Mouse (Mus musculus) thymus, postnatal 14 days (tissue): ENCODE results near the gene Tmem143.

Source experiments
- DNase-seq: peaks from one replicate; pipeline ENCODE4 v3.0.0; 2021

Gene Tmem143

GRCm38 (mm10) chr7:45892651-45893050 lies 4.1 kb upstream of the Tmem143 start:
- DNase-seq = no peak

- DNase-seq = no peak
These were observed 717 bp upstream of the Tmem143 start for GRCm38 (mm10) chr7:45895931-45896516.

- peak; percentile 62 for DNase-seq
These were observed 567 bp downstream of the Tmem143 start for GRCm38 (mm10) chr7:45897258-45897757.

GRCm38 (mm10) chr7:45898125-45898524 lies 1.4 kb downstream of the Tmem143 start:
- DNase-seq = peak; percentile 65

DNA sequence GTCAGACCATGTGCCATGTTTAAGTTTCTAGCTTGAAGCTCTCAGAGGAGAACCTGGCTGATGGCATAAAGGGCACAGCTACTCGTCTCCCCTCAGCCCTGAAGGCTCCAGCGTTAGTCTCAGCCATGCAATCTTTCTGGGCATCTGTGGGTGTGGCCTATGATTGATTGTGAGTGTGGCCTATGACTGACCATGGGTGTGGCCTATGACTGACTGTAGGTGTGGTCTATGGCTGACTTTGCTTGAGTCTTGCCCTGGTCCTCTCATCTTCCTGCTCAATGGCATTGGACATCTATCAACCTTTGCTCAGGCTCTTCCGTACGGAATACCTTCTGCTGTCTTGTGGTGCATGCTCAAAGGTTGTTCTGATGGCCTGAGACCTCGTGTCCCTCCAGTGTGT lies 4.8 kb downstream of the Tmem143 start:
- DNase-seq = no peak

GRCm38 (mm10) chr7:45902481-45903002 lies 5.8 kb downstream of the Tmem143 start:
- DNase-seq = no peak

- DNase-seq = no peak
These were observed 9.9 kb downstream of the Tmem143 start for GRCm38 (mm10) chr7:45906622-45907021.

DNA sequence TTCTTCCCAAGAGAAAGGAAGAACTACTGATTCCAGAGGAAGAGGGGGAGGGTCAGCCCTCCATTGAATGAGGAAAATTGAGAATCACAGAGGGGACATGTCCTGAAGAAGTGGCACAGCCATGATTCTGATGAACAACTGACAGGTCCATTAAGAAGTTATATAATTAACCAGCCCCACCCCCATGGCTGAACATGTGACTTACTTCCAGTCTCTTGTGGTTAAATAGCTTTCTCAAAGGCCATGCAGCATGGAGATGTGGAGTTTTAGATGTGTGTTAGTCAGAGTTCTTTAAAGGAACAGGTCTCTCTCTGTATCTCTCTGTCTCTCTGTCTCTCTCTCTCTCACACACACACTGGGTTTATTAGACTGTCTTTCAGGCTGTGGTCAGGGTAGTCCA lies 11.6 kb downstream of the Tmem143 start:
- no peak for DNase-seq

- no peak for DNase-seq
These were observed 12.4 kb downstream of the Tmem143 start for GRCm38 (mm10) chr7:45909145-45909544.

GRCm38 (mm10) chr7:45914067-45914466 lies 17.3 kb downstream of the Tmem143 start:
- peak; percentile 23 for DNase-seq

DNA sequence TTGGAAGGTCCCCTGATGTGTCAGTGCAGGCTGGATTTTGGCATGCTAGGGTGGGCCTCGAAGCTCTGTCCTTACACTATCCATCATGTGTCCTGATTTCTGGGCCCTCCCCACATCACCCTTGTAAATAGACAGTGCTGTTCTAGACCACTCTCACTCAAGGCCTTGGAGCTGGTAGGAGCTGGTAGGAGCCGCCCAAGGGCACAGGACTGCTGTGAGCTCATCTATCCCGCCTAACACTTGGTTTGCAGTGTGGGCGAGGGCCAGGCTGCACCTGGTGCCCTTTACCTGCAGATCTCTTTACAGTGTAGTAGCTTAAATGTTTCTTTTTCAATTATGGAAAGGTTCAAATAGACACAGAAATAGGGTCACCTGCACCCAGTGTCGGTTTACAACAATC lies 18.3 kb downstream of the Tmem143 start:
- no peak for DNase-seq

DNA sequence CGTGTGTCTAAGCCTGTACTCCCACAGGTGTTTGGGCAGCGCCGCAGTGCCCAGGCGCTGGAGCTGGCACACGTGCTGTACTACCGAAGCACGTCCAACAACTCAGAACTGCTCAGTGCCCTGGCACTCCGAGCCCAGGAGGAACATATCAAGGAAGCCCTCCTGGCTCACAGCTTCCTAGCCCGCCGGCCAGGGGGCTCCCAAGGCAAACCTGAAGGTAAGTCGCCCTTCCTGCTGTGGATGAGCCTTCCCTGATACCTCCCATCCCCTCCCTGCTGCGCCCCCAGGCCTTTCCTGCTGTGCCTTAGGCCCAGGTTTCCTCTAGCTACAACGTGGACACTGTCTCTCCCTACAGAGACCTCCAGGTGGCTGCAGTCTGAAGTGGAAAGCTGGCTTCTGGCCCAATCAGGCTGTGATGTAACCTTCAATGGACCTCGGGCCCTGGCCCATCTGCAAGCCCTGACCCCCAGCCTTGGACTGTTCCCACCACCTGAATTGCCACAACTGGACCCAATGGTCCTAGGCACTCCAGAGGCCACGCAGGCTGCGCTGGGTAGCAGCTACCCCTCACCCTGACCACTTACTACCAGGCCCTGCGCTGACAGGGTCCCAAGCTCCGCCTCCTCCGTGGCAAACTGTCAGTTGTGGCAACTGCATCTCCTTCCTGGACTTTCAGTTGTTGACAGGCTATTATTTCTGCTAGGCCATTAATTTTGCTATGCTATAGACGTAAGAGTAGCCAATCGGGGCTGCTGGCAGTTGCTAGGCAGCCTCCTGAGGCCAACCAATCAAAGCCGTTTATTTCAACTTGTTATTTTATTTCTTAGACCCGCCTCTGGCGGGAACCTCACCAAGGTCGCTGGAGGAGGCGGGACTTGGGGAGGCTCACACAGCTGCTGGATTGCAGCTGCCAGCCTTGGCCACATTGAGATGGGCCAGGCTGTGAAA lies 19.6 kb downstream of the Tmem143 start:
- DNase-seq = peak; percentile 91

- DNase-seq = no peak
These were observed 20.4 kb downstream of the Tmem143 start for GRCm38 (mm10) chr7:45917004-45917704.

DNA sequence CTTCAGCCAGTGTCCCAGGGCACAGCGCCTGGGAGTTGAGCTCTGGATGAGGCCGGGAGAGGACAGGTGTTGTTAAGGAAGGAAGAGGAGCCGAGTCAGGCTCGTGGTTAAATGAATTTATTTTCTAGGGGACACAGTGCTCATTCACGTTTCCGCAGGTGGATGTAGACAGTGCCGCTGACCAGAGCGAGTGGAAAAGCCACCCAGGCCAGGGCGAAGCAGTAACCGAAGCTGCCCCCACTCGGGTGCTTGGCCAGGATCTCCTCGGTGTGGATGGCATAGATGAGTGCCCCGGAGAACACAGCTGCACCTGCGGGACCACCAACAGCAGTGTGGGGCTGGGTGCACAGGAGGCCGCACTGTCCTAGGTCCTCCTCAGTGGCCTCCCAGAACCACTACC lies 21.2 kb downstream of the Tmem143 start:
- DNase-seq = no peak

GRCm38 (mm10) chr7:45919083-45919671 lies 22.4 kb downstream of the Tmem143 start:
- peak; percentile 45 for DNase-seq

- DNase-seq = peak; percentile 21
These were observed 23.0 kb downstream of the Tmem143 start for GRCm38 (mm10) chr7:45919761-45920160.

DNA sequence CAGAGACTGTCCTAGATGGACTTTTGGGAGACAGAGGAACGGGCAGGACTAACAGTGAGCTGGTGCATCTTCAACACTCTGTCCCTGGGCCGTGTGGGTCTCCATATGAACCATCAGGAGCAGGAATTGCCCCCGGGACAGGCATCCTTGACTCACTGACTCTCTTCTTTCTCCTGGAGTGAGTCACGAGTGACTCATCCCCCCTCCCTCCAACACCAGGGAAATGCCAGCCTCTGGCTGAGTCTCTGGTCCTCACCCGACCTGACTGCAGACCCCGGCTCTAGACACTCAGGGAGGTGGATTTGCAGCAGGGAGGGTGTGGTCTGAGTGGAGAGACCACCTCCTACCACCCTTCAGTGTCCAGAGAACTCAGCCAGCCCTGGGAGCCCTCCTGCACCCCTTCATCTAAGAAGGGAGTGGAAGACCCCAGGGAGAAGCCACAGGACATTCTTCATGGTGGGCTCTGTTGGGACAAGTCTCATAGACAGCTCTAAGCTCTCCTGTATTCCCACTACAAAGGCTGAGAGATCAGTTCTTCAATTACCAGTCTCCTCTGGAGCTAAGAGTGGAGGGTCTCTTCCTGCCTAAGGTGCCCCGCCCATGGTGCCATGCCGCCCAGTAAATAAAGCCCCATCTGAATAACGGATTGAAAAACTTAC lies 24.0 kb downstream of the Tmem143 start:
- peak; percentile 45 for DNase-seq

- peak; percentile 84 for DNase-seq
These were observed 24.5 kb downstream of the Tmem143 start, which contains the start of gene Emp3 for GRCm38 (mm10) chr7:45921242-45921621. Gene Emp3 (minus strand): TSS chr7:45921404.

GRCm38 (mm10) chr7:45921950-45922600 lies 25.3 kb downstream of the Tmem143 start:
- no peak for DNase-seq

- DNase-seq = peak; percentile 95
These were observed 26.4 kb downstream of the Tmem143 start for GRCm38 (mm10) chr7:45922928-45923761.
